Comparison of ENCODE assay signal across 9 mouse cellular contexts in the genomic region with DNA sequence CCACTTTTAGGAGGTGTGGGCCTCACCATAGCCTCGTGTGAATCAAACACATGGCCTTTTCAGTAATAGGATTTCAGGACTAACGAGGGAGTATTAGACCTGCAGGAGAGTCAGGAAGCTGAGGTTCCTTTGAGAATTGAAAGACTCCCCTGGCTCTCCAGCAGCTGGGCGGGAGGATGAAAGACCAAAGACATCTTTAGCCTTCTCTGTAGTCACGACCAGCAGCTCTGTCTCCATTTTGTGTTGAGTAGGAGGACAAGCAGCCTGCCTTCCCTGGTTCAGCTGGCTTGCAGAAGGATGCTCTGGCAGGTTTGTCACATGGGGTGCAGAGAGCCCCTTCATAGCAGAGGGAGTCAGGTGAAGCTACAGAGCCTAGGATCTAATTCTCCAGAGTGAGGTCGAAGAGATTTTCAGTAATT.
DNase-seq lines count a peak whose midpoint lies in the region; ATAC-seq and TF ChIP-seq lines count a peak whose summit lies in the region.
"Had no signal": no experiment of that assay in that cellular context is flagged by ENCODE, and none has a peak within 500 bp of the region (broad histone marks: within the 10 kb centered on the region; RNA-seq: fewer than 3 reads in every experiment).

No protein-coding gene starts in this region.

- TF ChIP-seq POLR2A in lung, adult 2 months (IDR thresholded peaks at IDR 0.05; ENCODE audit: borderline replicate concordance, extremely low read depth, low read depth, low read length) = no peak

- peak; percentile 22; the same call in 1 of the 2 replicates for ATAC-seq in cerebellum, adult (ENCODE audit: insufficient number of reproducible peaks, low FRiP score, low TSS enrichment)
- ATAC-seq in hindbrain, embryonic 12.5 days (ENCODE audit: low FRiP score) = peak; percentile 58
- peak; percentile 79 for ATAC-seq in midbrain, embryonic 15.5 days (replicated peaks)

- no peak overlapping the region for H3K4me2 ChIP-seq in hindbrain, embryonic 12.5 days (replicated peaks)
- no peak overlapping the region for H3K4me2 ChIP-seq in midbrain, embryonic 15.5 days
- H3K4me2 ChIP-seq: limb, embryonic 15.5 days had no signal

- H3K27ac ChIP-seq in embryonic facial prominence, embryonic 10.5 days (replicated peaks) = no peak overlapping the region
- no peak overlapping the region for H3K27ac ChIP-seq in hindbrain, embryonic 12.5 days
- H3K27ac ChIP-seq in midbrain, embryonic 15.5 days = peak overlapping the region; percentile 23
- H3K27ac ChIP-seq: limb, embryonic 15.5 days had no signal

- H3K27me3 ChIP-seq in embryonic facial prominence, embryonic 10.5 days (replicated peaks; ENCODE audit: low read depth, poor library complexity, severe bottlenecking) = no peaks in the 10 kb centered on the region
- H3K27me3 ChIP-seq in hindbrain, embryonic 12.5 days = no peaks in the 10 kb centered on the region
- H3K27me3 ChIP-seq in midbrain, embryonic 15.5 days (replicated peaks) = no peaks in the 10 kb centered on the region

- DNase-seq in cerebellum, adult 8-10 months = no peak
- DNase-seq in embryonic facial prominence, embryonic 10.5 days (ENCODE audit: low spot score) = peak; percentile 9
- no peak for DNase-seq in heart, postnatal 25 days (ENCODE audit: low spot score)
- no peak for DNase-seq in urinary bladder, postnatal 4 days (ENCODE audit: low spot score in 2 of 2)
- no peak for DNase-seq in lung, adult 2 months

- H3K4me3 ChIP-seq in embryonic facial prominence, embryonic 10.5 days = no peak overlapping the region
- no peak overlapping the region for H3K4me3 ChIP-seq in hindbrain, embryonic 12.5 days
- H3K4me3 ChIP-seq in midbrain, embryonic 15.5 days = no peak overlapping the region
- no peak overlapping the region for H3K4me3 ChIP-seq in lung, adult 2 months (replicated peaks; ENCODE audit: extremely low read depth, low read depth, low read length)
- H3K4me3 ChIP-seq: limb, embryonic 15.5 days had no signal

- intact Hi-C loops in heart, postnatal 25 days (cut with DNase I) = loop anchor here (1.0 to 10.0 kb wide), 4 partner anchors 198 to 1160 kb away; no protein-coding TSS in a partner anchor

- peaks cover 5% of the 10 kb centered on the region; the same call in 1 of the 2 replicates for H3K4me1 ChIP-seq in embryonic facial prominence, embryonic 10.5 days
- H3K4me1 ChIP-seq in hindbrain, embryonic 12.5 days = no peaks in the 10 kb centered on the region
- peaks cover 7% of the 10 kb centered on the region for H3K4me1 ChIP-seq in midbrain, embryonic 15.5 days
- H3K4me1 ChIP-seq in lung, adult 2 months (ENCODE audit: control insufficient read depth, insufficient read depth, low read length) = no peaks in the 10 kb centered on the region

- no peaks in the 10 kb centered on the region for H3K9me3 ChIP-seq in embryonic facial prominence, embryonic 10.5 days
- no peaks in the 10 kb centered on the region for H3K9me3 ChIP-seq in hindbrain, embryonic 12.5 days (replicated peaks)
- H3K9me3 ChIP-seq in midbrain, embryonic 15.5 days = no peaks in the 10 kb centered on the region
- H3K9me3 ChIP-seq: limb, embryonic 15.5 days had no signal

- no peak for TF ChIP-seq CTCF in lung, adult 2 months (IDR thresholded peaks at IDR 0.05; ENCODE audit: insufficient read depth, low read length)

- H3K36me3 ChIP-seq in embryonic facial prominence, embryonic 10.5 days (replicated peaks) = no peaks in the 10 kb centered on the region
- no peaks in the 10 kb centered on the region for H3K36me3 ChIP-seq in hindbrain, embryonic 12.5 days
- no peaks in the 10 kb centered on the region for H3K36me3 ChIP-seq in midbrain, embryonic 15.5 days (replicated peaks)
- H3K36me3 ChIP-seq: limb, embryonic 15.5 days had no signal

- H3K9ac ChIP-seq in hindbrain, embryonic 12.5 days = no peak overlapping the region
- H3K9ac ChIP-seq in midbrain, embryonic 15.5 days = no peak overlapping the region
- H3K9ac ChIP-seq: limb, embryonic 15.5 days had no signal

- 52% methylated on average over 5 of the region's 5 CpGs for WGBS in embryonic facial prominence, embryonic 10.5 days
- 48% methylated on average over 5 of the region's 5 CpGs for WGBS in hindbrain, embryonic 12.5 days
- 38% methylated on average over 5 of the region's 5 CpGs for WGBS in midbrain, embryonic 15.5 days
- 74% methylated on average over 5 of the region's 5 CpGs for WGBS in lung, adult 2 months

Comparison
In these comparisons a context has a peak if more than half of its experiments do, and no peak if none do; other contexts are left out.
1. ATAC-seq: peak in every context shown above with its lines; median percentile 79 in midbrain, embryonic 15.5 days; 58 in hindbrain, embryonic 12.5 days; 22 in cerebellum, adult.